Comparison of ENCODE assay signal across 7 mouse cellular contexts in the genomic region with DNA sequence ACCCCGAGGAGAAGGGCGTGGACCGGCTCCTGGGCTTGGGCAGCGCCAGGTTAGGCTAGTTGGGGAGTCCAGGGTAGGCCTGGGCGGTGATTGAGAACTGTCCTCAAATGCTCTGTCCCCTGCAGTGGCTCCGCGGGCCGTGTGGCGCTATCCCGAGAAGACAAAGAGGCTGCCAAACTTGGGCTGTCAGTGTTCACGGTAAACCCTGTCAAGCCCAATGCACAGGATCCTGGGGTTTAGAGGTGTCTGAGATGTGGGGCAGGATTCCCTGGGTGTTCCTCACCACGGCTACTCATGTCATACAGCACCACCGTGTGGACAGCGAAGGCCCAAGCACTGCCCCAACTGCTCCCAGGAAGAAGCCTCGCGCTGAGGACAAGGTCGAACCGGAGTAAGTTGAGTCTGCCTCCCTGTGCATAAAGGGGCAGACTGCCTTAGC. TPM values are rescaled to one million over a fixed set of nuclear protein-coding genes. Genes with fewer than 3 reads are reported as not detected.
DNase-seq lines count a peak whose midpoint lies in the region; ATAC-seq and TF ChIP-seq lines count a peak whose summit lies in the region.

No protein-coding gene starts in this region.

- H3K4me1 ChIP-seq in cerebellum, adult 2 months (ENCODE audit: control insufficient read depth, insufficient read depth, low read length): peaks cover 5% of the 10 kb centered on the region; the same call in 1 of the 2 replicates
- no peaks in the 10 kb centered on the region; the same call in 1 of the 2 replicates for H3K4me1 ChIP-seq in forebrain, postnatal 0 days (ENCODE audit: insufficient read depth)
- H3K4me1 ChIP-seq in hindbrain, embryonic 14.5 days (replicated peaks; ENCODE audit: control insufficient read depth, insufficient read depth, low read length): peaks cover 17% of the 10 kb centered on the region
- H3K4me1 ChIP-seq in spleen, adult 2 months (ENCODE audit: control insufficient read depth, insufficient read depth, insufficient read length): peaks cover 16% of the 10 kb centered on the region; the same call in 1 of the 2 replicates

- TF ChIP-seq CTCF in cerebellum, adult 2 months (IDR thresholded peaks at IDR 0.05; ENCODE audit: borderline replicate concordance, insufficient read depth, low read depth, low read length): peak; percentile 70; the same call in 1 of the 2 replicates
- peak; percentile 74 for TF ChIP-seq CTCF in forebrain, postnatal 0 days (IDR thresholded peaks at IDR 0.05; ENCODE audit: low read depth)
- peak; percentile 46; the same call in 1 of the 2 replicates for TF ChIP-seq CTCF in spleen, adult 2 months (IDR thresholded peaks at IDR 0.05; ENCODE audit: extremely low read depth, insufficient read depth, insufficient read length, insufficient replicate concordance)

- peak; percentile 47 for DNase-seq in T-cell, adult 2 months (ENCODE audit: low spot score)
- DNase-seq in cerebellum, adult 2 months: peak; percentile 67 to 68
- peak; percentile 72 for DNase-seq in forebrain, postnatal 0 days
- peak; percentile 49 for DNase-seq in hindbrain, embryonic 14.5 days (ENCODE audit: low spot score)
- DNase-seq in left cerebral cortex, postnatal 4 days: peak; percentile 68
- DNase-seq in mesoderm, embryonic 11.5 days (ENCODE audit: low read depth, low spot score): peak; percentile 73
- DNase-seq in spleen, adult 2 months (ENCODE audit: low read depth in 1 of 2, low spot score in 2 of 2): peak in 1 of 2 experiments; percentile 43

- peaks cover 43% of the 10 kb centered on the region for H3K36me3 ChIP-seq in forebrain, postnatal 0 days (ENCODE audit: insufficient read depth)
- H3K36me3 ChIP-seq in hindbrain, embryonic 14.5 days (replicated peaks; ENCODE audit: control insufficient read depth, insufficient read depth): peaks cover 72% of the 10 kb centered on the region
- H3K36me3 ChIP-seq in spleen, adult 2 months (ENCODE audit: control insufficient read depth, insufficient read depth, low read length): peaks cover 18% of the 10 kb centered on the region

- intact Hi-C loops in left cerebral cortex, postnatal 4 days (cut with DNase I): loop anchor here (10.0 kb wide), 1 partner anchor 254 kb away; a partner anchor contains a TSS

- WGBS in cerebellum, adult 2 months: 6% methylated on average over 18 of the region's 18 CpGs
- 12% methylated on average over 18 of the region's 18 CpGs for WGBS in forebrain, postnatal 0 days
- WGBS in hindbrain, embryonic 14.5 days: 12% methylated on average over 18 of the region's 18 CpGs
- WGBS in spleen, adult 2 months: 25% methylated on average over 18 of the region's 18 CpGs

- peak overlapping the region; percentile 79 for H3K4me2 ChIP-seq in forebrain, postnatal 0 days (ENCODE audit: low read depth)
- peak overlapping the region; percentile 91 for H3K4me2 ChIP-seq in hindbrain, embryonic 14.5 days (replicated peaks)

- H3K9me3 ChIP-seq in forebrain, postnatal 0 days (ENCODE audit: low read length): no peaks in the 10 kb centered on the region
- H3K9me3 ChIP-seq in hindbrain, embryonic 14.5 days (ENCODE audit: control insufficient read depth, low read length): no peaks in the 10 kb centered on the region

- no peak overlapping the region for H3K27ac ChIP-seq in cerebellum, adult 2 months (ENCODE audit: insufficient read depth, low read length)
- peak overlapping the region; percentile 79 for H3K27ac ChIP-seq in forebrain, postnatal 0 days (ENCODE audit: low read depth, low read length)
- H3K27ac ChIP-seq in hindbrain, embryonic 14.5 days: peak overlapping the region; percentile 87
- peak overlapping the region; percentile 10; the same call in 1 of the 2 replicates for H3K27ac ChIP-seq in spleen, adult 2 months (ENCODE audit: insufficient read depth, low read length)

- no peak for TF ChIP-seq POLR2A in cerebellum, adult 2 months (IDR thresholded peaks at IDR 0.05; ENCODE audit: borderline replicate concordance, insufficient read depth, low read length)
- TF ChIP-seq POLR2A in spleen, adult 2 months (IDR thresholded peaks at IDR 0.05; ENCODE audit: low read depth, low read length): no peak

- ATAC-seq in forebrain, postnatal 0 days: peak; percentile 49
- peak; percentile 63 for ATAC-seq in hindbrain, embryonic 14.5 days (ENCODE audit: low FRiP score)

- peak overlapping the region; percentile 92 for H3K9ac ChIP-seq in forebrain, postnatal 0 days
- peak overlapping the region; percentile 77 for H3K9ac ChIP-seq in hindbrain, embryonic 14.5 days

- no peaks in the 10 kb centered on the region for H3K27me3 ChIP-seq in cerebellum, adult 2 months (ENCODE audit: control insufficient read depth, insufficient read depth, low read length)
- no peaks in the 10 kb centered on the region for H3K27me3 ChIP-seq in forebrain, postnatal 0 days (ENCODE audit: insufficient read depth, low read length)
- no peaks in the 10 kb centered on the region for H3K27me3 ChIP-seq in hindbrain, embryonic 14.5 days (ENCODE audit: control insufficient read depth, insufficient read depth, low read length)
- H3K27me3 ChIP-seq in spleen, adult 2 months (ENCODE audit: control insufficient read depth, insufficient read depth, low read length): no peaks in the 10 kb centered on the region

- peak overlapping the region; percentile 75 for H3K4me3 ChIP-seq in cerebellum, adult 2 months (replicated peaks; ENCODE audit: insufficient read depth, low read depth, low read length)
- H3K4me3 ChIP-seq in forebrain, postnatal 0 days (ENCODE audit: low read depth, low read length): peak overlapping the region; percentile 98
- H3K4me3 ChIP-seq in hindbrain, embryonic 14.5 days (replicated peaks; ENCODE audit: low read length): peak overlapping the region; percentile 69
- peak overlapping the region; percentile 98 for H3K4me3 ChIP-seq in spleen, adult 2 months (ENCODE audit: extremely low read depth, insufficient read depth, insufficient read length)

RNA-seq across cellular contexts. Expression of a gene that starts 0.9 kb away (rescaled TPM):
- polyA plus RNA-seq in cerebellum, adult 2 months (2012; rRNA removed): 28.4 and 29.6 TPM in 2 replicates
- total RNA-seq in forebrain, postnatal 0 days (2014; rRNA removed): 5.2 and 6.9 TPM in 2 replicates
- polyA plus RNA-seq in forebrain, postnatal 0 days (2015; fragmentation: Nextera tagmentation; extraction: Ambion mirVana): 22.2 and 27.6 TPM in 2 replicates
- polyA plus RNA-seq in hindbrain, embryonic 14.5 days (2014; fragmentation: Nextera tagmentation; extraction: Ambion mirVana): 21.4 and 25.0 TPM in 2 replicates
- 10 to 100 TPM; 15.5 to 18.6 TPM for total RNA-seq in left cerebral cortex, postnatal 4 days (2021)
- polyA plus RNA-seq in spleen, adult 2 months (2012; rRNA removed): 19.9 and 25.0 TPM in 2 replicates

RNA-seq across cellular contexts. Expression of a gene that starts 6.7 kb away (rescaled TPM):
- polyA plus RNA-seq in cerebellum, adult 2 months (2012; rRNA removed): 53.9 and 57.3 TPM in 2 replicates
- 45.2 and 69.5 TPM in 2 replicates for total RNA-seq in forebrain, postnatal 0 days (2014; rRNA removed)
- polyA plus RNA-seq in forebrain, postnatal 0 days (2015; fragmentation: Nextera tagmentation; extraction: Ambion mirVana): 124 and 131 TPM in 2 replicates
- polyA plus RNA-seq in hindbrain, embryonic 14.5 days (2014; fragmentation: Nextera tagmentation; extraction: Ambion mirVana): 88.2 and 98.7 TPM in 2 replicates
- 10 to 100 TPM; 28.8 to 33.5 TPM for total RNA-seq in left cerebral cortex, postnatal 4 days (2021)
- polyA plus RNA-seq in spleen, adult 2 months (2012; rRNA removed): 16.1 and 21.8 TPM in 2 replicates

RNA-seq across cellular contexts. Expression of a gene that starts 17.0 kb away (rescaled TPM):
- polyA plus RNA-seq in cerebellum, adult 2 months (2012; rRNA removed): 207 and 235 TPM in 2 replicates
- total RNA-seq in forebrain, postnatal 0 days (2014; rRNA removed): 122 and 157 TPM in 2 replicates
- polyA plus RNA-seq in forebrain, postnatal 0 days (2015; fragmentation: Nextera tagmentation; extraction: Ambion mirVana): 274 and 284 TPM in 2 replicates
- polyA plus RNA-seq in hindbrain, embryonic 14.5 days (2014; fragmentation: Nextera tagmentation; extraction: Ambion mirVana): 248 and 249 TPM in 2 replicates
- 100 to 1,000 TPM in 1 of 2 experiments, 10 to 100 TPM in 1; 93.9 to 107 TPM for total RNA-seq in left cerebral cortex, postnatal 4 days (2021)
- 40.9 and 52.3 TPM in 2 replicates for polyA plus RNA-seq in spleen, adult 2 months (2012; rRNA removed)

RNA-seq across cellular contexts. Expression of a gene that starts 19.0 kb away (rescaled TPM):
- polyA plus RNA-seq in cerebellum, adult 2 months (2012; rRNA removed): 514 and 515 TPM in 2 replicates
- total RNA-seq in forebrain, postnatal 0 days (2014; rRNA removed): 355 and 372 TPM in 2 replicates
- polyA plus RNA-seq in forebrain, postnatal 0 days (2015; fragmentation: Nextera tagmentation; extraction: Ambion mirVana): 685 and 714 TPM in 2 replicates
- polyA plus RNA-seq in hindbrain, embryonic 14.5 days (2014; fragmentation: Nextera tagmentation; extraction: Ambion mirVana): 611 and 652 TPM in 2 replicates
- total RNA-seq in left cerebral cortex, postnatal 4 days (2021): 100 to 1,000 TPM; 389 TPM
- polyA plus RNA-seq in spleen, adult 2 months (2012; rRNA removed): 252 and 312 TPM in 2 replicates

RNA-seq across cellular contexts. Expression of a gene that starts 26.0 kb away (rescaled TPM):
- 47.5 and 57.1 TPM in 2 replicates for polyA plus RNA-seq in cerebellum, adult 2 months (2012; rRNA removed)
- total RNA-seq in forebrain, postnatal 0 days (2014; rRNA removed): 0.76 and 1.2 TPM in 2 replicates
- 0.19 and 0.31 TPM in 2 replicates for polyA plus RNA-seq in forebrain, postnatal 0 days (2015; fragmentation: Nextera tagmentation; extraction: Ambion mirVana)
- polyA plus RNA-seq in hindbrain, embryonic 14.5 days (2014; fragmentation: Nextera tagmentation; extraction: Ambion mirVana): 0.12 and 0.35 TPM in 2 replicates
- total RNA-seq in left cerebral cortex, postnatal 4 days (2021): under 1 TPM; 0.86 to 0.89 TPM
- polyA plus RNA-seq in spleen, adult 2 months (2012; rRNA removed): 3.4 and 4.1 TPM in 2 replicates
